Mouse (Mus musculus): Measurements from ENCODE around the gene Hipk2. TPM values are rescaled to one million over a fixed set of nuclear protein-coding genes. Genes with fewer than 3 reads are reported as not detected.

The Hipk2 gene
- polyA plus RNA-seq, 1 experiment: 14.9 TPM

GRCm38 (mm10) chr6:38776000-38776584 lies 99.9 kb downstream of the Hipk2 start:
- no peak overlapping the region for H3K4me3 ChIP-seq (ENCODE audit: extremely low read depth, insufficient read depth, insufficient read length)
- 96% methylated on average over 2 of the region's 2 CpGs for WGBS
- no peaks in the 10 kb centered on the region for H3K27me3 ChIP-seq (ENCODE audit: control insufficient read depth, insufficient read depth, low read length)
- no peak for DNase-seq (ENCODE audit: low read depth in 1 of 2, low spot score in 2 of 2)
- no peaks in the 10 kb centered on the region for H3K4me1 ChIP-seq (ENCODE audit: control insufficient read depth, insufficient read depth, insufficient read length)
- H3K36me3 ChIP-seq (ENCODE audit: control insufficient read depth, insufficient read depth, low read length): no peaks in the 10 kb centered on the region
- TF ChIP-seq CTCF (IDR thresholded peaks at IDR 0.05; ENCODE audit: extremely low read depth, insufficient read depth, insufficient read length, insufficient replicate concordance) (no peak), POLR2A (IDR thresholded peaks at IDR 0.05; ENCODE audit: low read depth, low read length) (no peak)
- H3K27ac ChIP-seq (ENCODE audit: insufficient read depth, low read length): no peak overlapping the region

- DNase-seq (ENCODE audit: low read depth in 1 of 2, low spot score in 2 of 2): no peak
- WGBS: 91% methylated on average over 7 of the region's 7 CpGs
- H3K36me3 ChIP-seq (ENCODE audit: control insufficient read depth, insufficient read depth, low read length): no peaks in the 10 kb centered on the region
Observed at GRCm38 (mm10) chr6:38772836-38773518, 103.0 kb downstream of the Hipk2 start.

GRCm38 (mm10) chr6:38771061-38771667 lies 104.8 kb downstream of the Hipk2 start:
- Histone ChIP-seq H3K36me3 (ENCODE audit: control insufficient read depth, insufficient read depth, low read length) (no peaks in the 10 kb centered on the region), H3K27me3 (ENCODE audit: control insufficient read depth, insufficient read depth, low read length) (no peaks in the 10 kb centered on the region), H3K4me1 (ENCODE audit: control insufficient read depth, insufficient read depth, insufficient read length) (no peaks in the 10 kb centered on the region), H3K27ac (ENCODE audit: insufficient read depth, low read length) (no peak overlapping the region), H3K4me3 (ENCODE audit: extremely low read depth, insufficient read depth, insufficient read length) (no peak overlapping the region)
- TF ChIP-seq POLR2A (IDR thresholded peaks at IDR 0.05; ENCODE audit: low read depth, low read length): no peak
- 89% methylated on average over 4 of the region's 4 CpGs for WGBS
- no peak for DNase-seq (ENCODE audit: low read depth in 1 of 2, low spot score in 2 of 2)

More at GRCm38 (mm10) chr6:38772836-38773518, 103.0 kb downstream of the Hipk2 start:
- no peaks in the 10 kb centered on the region for H3K4me1 ChIP-seq (ENCODE audit: control insufficient read depth, insufficient read depth, insufficient read length)
- no peak overlapping the region for H3K4me3 ChIP-seq (ENCODE audit: extremely low read depth, insufficient read depth, insufficient read length)
- no peak overlapping the region for H3K27ac ChIP-seq (ENCODE audit: insufficient read depth, low read length)
- TF ChIP-seq CTCF (IDR thresholded peaks at IDR 0.05; ENCODE audit: extremely low read depth, insufficient read depth, insufficient read length, insufficient replicate concordance) (no peak), POLR2A (IDR thresholded peaks at IDR 0.05; ENCODE audit: low read depth, low read length) (no peak)
- H3K27me3 ChIP-seq (ENCODE audit: control insufficient read depth, insufficient read depth, low read length): no peaks in the 10 kb centered on the region

GRCm38 (mm10) chr6:38769627-38770026 lies 106.3 kb downstream of the Hipk2 start:
- Histone ChIP-seq H3K4me1 (ENCODE audit: control insufficient read depth, insufficient read depth, insufficient read length) (no peaks in the 10 kb centered on the region), H3K36me3 (ENCODE audit: control insufficient read depth, insufficient read depth, low read length) (no peaks in the 10 kb centered on the region), H3K4me3 (ENCODE audit: extremely low read depth, insufficient read depth, insufficient read length) (no peak overlapping the region), H3K27me3 (ENCODE audit: control insufficient read depth, insufficient read depth, low read length) (no peaks in the 10 kb centered on the region), H3K27ac (ENCODE audit: insufficient read depth, low read length) (no peak overlapping the region)
- no peak for DNase-seq (ENCODE audit: low read depth in 1 of 2, low spot score in 2 of 2)
- no peak for TF ChIP-seq CTCF (IDR thresholded peaks at IDR 0.05; ENCODE audit: extremely low read depth, insufficient read depth, insufficient read length, insufficient replicate concordance)
- TF ChIP-seq POLR2A (IDR thresholded peaks at IDR 0.05; ENCODE audit: low read depth, low read length): no peak
- WGBS: 84% methylated on average over 2 of the region's 2 CpGs

- 92% methylated on average over 6 of the region's 6 CpGs for WGBS
- Histone ChIP-seq H3K4me1 (ENCODE audit: control insufficient read depth, insufficient read depth, insufficient read length) (peaks cover 7% of the 10 kb centered on the region; the same call in 1 of the 2 replicates), H3K27ac (ENCODE audit: insufficient read depth, low read length) (no peak overlapping the region), H3K4me3 (ENCODE audit: extremely low read depth, insufficient read depth, insufficient read length) (no peak overlapping the region), H3K27me3 (ENCODE audit: control insufficient read depth, insufficient read depth, low read length) (no peaks in the 10 kb centered on the region), H3K36me3 (ENCODE audit: control insufficient read depth, insufficient read depth, low read length) (no peaks in the 10 kb centered on the region)
- no peak for TF ChIP-seq CTCF (IDR thresholded peaks at IDR 0.05; ENCODE audit: extremely low read depth, insufficient read depth, insufficient read length, insufficient replicate concordance)
- no peak for DNase-seq (ENCODE audit: low read depth in 1 of 2, low spot score in 2 of 2)
Observed at GRCm38 (mm10) chr6:38762588-38763265, 113.2 kb downstream of the Hipk2 start.

- no peak for DNase-seq (ENCODE audit: low read depth in 1 of 2, low spot score in 2 of 2)
- Histone ChIP-seq H3K27ac (ENCODE audit: insufficient read depth, low read length) (no peak overlapping the region), H3K36me3 (ENCODE audit: control insufficient read depth, insufficient read depth, low read length) (no peaks in the 10 kb centered on the region), H3K27me3 (ENCODE audit: control insufficient read depth, insufficient read depth, low read length) (no peaks in the 10 kb centered on the region), H3K4me1 (ENCODE audit: control insufficient read depth, insufficient read depth, insufficient read length) (peaks cover 7% of the 10 kb centered on the region; the same call in 1 of the 2 replicates), H3K4me3 (ENCODE audit: extremely low read depth, insufficient read depth, insufficient read length) (no peak overlapping the region)
- WGBS: 98% methylated on average over 7 of the region's 7 CpGs
- TF ChIP-seq CTCF (IDR thresholded peaks at IDR 0.05; ENCODE audit: extremely low read depth, insufficient read depth, insufficient read length, insufficient replicate concordance): no peak
- TF ChIP-seq POLR2A (IDR thresholded peaks at IDR 0.05; ENCODE audit: low read depth, low read length): no peak
Observed at GRCm38 (mm10) chr6:38762006-38762405, 114.0 kb downstream of the Hipk2 start.
